Mouse (Mus musculus): ENCODE measurements at regions not wholly inside any gene's neighbourhood (a gene's known extent, or its start where the extent isn't known, plus 50 kb on each side); places are given as distances from the start of the nearest gene placed in this dataset.

DNA sequence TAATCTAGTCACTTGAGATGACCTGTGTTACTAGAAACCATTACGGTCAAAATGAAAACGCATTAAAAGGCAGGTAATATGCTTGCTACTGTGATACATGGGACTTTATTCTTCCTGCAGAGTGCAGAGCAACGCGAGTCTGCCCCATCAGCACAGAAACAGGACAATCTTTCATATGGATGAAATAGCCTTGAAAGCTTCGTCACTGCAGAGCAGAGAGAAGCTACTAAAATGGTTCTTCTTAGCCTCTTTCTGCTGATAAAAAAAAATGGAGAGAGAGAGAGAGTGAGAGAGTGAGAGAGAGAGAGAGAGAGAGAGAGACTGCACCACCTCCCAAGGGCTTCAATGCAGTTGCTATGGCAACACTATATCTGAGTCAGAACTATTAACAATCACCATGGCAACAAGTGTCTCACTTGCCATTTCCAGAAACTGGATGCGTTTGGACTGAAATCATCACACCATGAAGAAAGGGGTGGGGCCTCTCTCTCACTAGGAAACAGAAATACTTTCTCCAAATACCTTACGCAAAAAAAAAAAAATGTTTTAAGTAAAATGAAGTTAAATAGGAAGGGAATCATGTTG is 157.8 kb upstream of the Zbtb20 start:
- in situ Hi-C loops (cut with MboI; ENCODE audit: low pct_unique_long_range_greater_than_20kb in 1 of 2, low sequenced_read_pairs in 2 of 2, unreplicated experiment in 1 of 2): no loop called here

DNA sequence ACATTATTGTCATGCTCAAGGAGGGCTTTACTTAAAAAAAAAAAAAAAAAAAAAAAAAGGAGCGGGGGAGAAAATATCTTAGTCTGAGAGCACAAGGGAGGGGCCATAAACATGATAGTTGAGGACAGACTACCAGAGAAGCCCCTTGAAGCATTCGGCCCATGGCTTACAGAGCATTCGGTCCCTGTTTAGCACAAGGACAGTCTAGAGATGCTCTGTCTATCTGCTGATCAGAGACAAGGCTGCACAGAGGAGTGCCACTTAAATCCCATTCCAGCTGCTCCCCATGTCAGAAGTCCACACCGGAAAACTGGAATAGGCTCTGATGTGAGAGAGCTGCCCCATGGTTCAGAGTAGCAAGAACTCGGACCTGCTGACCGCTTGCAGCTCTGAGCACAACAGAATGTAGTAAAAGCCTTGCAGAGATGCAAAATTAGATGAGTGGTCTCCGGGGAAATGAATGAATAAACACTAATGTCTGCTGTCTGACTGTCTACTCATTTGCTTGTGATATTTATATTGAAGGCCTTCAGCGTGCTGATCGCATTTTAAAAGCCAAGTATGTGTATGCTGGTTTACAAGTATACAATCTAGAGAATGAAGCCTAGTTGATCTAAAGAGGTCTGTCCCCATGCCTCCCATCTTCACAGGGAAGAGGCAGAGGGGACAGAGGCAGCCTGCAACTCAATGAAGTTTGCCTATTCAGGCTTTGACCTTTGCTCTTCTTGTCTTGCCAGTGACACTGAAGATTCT is 158.4 kb upstream of the Zbtb20 start:
- in situ Hi-C loops (cut with MboI; ENCODE audit: low pct_unique_long_range_greater_than_20kb in 1 of 2, low sequenced_read_pairs in 2 of 2, unreplicated experiment in 1 of 2): no loop called here

DNA sequence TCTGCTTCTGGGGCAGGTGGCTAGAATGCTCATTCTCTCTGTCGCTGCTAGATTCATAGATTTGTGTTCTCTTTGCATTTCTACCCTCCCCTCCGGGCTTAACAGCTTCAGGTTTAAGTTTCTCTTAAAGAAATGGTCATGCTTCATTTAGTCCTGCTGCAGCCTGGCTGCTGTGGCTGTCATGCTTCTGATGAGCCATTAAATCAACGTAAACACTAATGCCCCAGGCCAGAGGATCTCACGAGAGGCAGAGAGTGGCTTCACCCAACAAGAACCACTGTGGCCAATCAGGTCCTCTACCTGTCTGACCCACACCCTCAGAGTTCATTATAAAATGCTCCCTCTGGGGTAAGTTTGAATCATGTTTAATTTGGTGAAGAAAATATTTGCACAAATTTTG is 173.0 kb upstream of the Zbtb20 start:
- in situ Hi-C loops (cut with MboI; ENCODE audit: low pct_unique_long_range_greater_than_20kb in 1 of 2, low sequenced_read_pairs in 2 of 2, unreplicated experiment in 1 of 2): no loop called here

DNA sequence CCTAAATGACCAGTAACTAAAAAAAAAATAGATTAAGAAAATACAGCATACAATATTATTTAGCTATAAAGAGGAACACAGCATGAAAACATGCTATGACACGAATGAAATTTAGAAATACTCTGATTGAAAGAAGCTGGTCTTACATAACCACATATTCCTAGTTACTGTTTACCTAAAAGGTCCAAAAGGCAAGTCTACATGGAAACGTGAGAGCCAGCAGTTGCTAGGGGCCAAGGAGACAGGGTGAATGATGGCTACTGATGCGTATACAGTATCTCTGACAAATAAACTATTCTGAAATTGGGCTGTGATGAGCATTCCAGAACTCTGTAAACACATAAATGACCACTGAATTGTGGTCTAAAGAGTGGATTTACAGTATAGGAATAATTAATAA is 194.5 kb upstream of the Zbtb20 start:
- in situ Hi-C loops (cut with MboI; ENCODE audit: low pct_unique_long_range_greater_than_20kb in 1 of 2, low sequenced_read_pairs in 2 of 2, unreplicated experiment in 1 of 2): no loop called here

DNA sequence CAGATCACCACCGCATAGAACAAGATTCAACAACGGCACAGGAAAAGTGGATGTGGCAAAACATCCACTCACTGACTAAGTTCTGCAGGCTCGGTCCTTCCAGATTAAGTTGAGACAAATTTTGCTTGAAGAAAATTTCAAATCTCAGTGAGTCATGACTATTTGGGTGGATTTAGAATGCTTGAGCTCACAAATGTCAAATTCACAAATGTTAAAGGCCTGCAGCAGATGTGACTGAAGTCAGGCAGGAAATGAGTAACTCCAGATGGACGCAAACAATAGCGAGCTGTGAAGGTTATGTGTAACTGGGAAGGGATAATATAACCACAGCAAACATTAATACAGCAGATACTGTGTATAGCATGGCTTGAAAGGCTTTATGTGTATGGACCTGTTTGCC is 198.5 kb upstream of the Zbtb20 start:
- in situ Hi-C loops (cut with MboI; ENCODE audit: low pct_unique_long_range_greater_than_20kb in 1 of 2, low sequenced_read_pairs in 2 of 2, unreplicated experiment in 1 of 2): no loop called here

DNA sequence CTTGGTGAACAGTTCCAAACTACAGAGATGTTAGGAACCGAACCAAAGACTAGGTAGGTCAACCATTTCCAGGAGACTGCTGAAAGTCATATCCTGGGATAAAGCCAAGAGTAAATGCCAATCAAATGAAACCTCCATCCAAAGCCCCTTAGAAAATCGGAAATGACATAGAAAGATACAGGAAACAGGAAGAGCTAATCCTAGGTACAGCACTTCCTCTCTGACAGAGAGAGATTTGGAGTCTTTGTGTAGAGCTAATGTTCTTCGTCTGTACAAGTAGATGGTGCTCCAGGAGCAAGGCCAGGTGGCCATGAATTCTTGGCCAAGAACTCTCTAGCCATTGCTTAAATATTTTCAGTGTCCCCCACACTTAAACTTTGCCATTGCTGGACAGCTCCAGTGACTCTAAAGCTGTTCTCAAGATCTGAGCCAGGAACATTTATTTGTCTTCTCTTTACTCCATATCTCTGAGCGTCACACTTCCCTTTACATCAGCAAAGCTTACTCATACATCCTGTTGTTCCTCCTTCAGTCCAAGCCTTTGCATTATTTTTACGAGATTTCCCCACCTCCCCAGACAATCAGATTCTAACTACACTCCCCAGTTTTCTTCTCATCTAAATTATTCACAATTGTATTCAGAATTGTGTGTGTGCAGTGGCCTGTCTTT is 199.1 kb upstream of the Zbtb20 start:
- in situ Hi-C loops (cut with MboI; ENCODE audit: low pct_unique_long_range_greater_than_20kb in 1 of 2, low sequenced_read_pairs in 2 of 2, unreplicated experiment in 1 of 2): no loop called here

DNA sequence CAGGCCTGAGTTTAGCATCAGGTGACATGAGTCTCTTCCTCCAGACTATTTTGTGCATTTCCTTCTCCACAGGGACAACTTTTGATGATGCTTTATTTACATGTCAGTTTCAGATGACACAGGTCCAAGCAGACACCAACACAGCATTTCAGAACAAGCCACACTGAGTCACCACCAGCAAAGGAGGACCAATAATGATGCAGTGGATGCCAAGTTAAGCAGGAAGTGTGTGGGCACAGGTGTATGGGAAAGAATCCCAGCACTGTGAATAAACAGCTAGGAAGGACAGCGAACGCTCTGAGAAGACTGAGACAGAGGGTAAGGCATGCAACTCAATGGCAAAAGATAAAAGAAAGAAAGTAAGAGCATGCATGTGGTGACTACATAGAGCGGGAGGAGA is 200.7 kb upstream of the Zbtb20 start:
- in situ Hi-C loops (cut with MboI; ENCODE audit: low pct_unique_long_range_greater_than_20kb in 1 of 2, low sequenced_read_pairs in 2 of 2, unreplicated experiment in 1 of 2): no loop called here

DNA sequence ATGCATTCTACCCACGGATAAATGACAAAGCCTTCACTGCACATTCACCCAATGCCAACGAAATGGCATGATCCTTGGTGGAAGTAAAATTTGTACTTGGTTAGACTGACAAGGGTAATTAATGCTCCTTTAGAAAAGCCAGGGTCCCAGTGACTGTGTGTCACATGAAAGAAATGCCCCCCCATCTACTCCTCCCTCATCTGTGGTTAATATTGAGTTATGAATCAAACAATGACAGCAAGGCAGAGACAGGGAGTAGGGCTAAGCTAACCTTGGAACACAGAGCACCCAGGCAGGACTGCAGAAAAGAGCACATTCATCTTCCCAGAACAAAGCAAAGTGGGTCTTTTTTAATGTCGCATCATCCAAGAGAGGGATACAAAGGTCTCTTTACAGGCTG is 209.1 kb upstream of the Zbtb20 start:
- in situ Hi-C loops (cut with MboI; ENCODE audit: low pct_unique_long_range_greater_than_20kb in 1 of 2, low sequenced_read_pairs in 2 of 2, unreplicated experiment in 1 of 2): no loop called here

DNA sequence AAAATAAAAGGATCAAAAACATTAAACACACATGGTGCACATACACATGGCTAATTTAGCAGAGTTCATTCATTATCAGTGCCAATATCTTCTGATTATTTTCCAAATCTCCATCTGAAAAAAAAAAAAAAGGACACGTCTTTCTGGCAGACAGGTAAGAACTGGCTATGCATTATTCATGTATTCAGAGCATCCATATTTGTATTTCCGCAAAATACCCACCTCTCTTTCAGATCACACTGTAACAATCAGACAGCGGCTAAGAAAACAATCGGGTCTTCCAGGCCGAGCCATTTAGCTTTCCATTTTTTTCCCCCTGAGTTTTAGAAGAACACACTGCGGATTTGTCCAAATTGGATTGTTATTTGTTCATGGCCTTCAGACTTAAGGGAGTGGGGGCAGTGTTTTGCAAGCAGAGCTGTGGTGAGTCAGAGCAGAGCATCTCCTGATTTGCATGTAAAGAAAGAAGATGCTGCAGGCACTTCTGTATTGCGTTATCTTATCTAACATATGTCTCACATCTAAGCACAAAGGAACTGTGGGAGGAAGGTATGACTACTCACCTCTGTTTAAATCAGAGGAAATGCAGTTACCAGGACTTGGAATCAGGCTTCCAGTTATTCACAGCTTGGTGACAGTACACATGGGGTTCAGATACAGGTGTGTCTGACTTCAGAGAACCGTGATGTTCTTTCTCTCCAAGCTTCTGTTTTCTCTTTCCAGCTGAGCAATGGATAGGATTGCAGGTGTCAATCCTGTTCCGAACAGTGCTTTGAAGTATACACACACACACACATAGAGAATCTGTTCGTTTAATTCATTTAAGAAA is 223.6 kb upstream of the Zbtb20 start:
- in situ Hi-C loops (cut with MboI; ENCODE audit: low pct_unique_long_range_greater_than_20kb in 1 of 2, low sequenced_read_pairs in 2 of 2, unreplicated experiment in 1 of 2): no loop called here

DNA sequence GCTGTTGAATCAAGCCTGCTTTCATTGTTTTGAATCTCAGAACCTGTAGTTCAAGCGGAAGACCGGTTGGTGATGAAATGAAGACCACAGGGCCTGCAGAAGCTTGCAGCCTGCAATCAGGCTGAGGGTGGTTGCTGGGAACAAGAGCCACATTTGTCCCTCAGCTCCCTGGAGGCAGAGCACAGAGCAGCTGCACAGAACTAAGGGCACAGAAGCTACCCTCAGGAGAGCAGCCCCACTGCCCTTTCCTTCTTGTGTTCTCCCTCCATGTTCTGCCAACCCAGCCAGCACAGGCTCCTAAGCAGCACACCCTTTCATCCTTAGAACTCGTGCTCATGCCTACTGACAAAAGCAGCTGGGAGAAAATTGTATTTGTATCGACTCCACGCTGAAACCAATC is 225.9 kb upstream of the Zbtb20 start:
- in situ Hi-C loops (cut with MboI; ENCODE audit: low pct_unique_long_range_greater_than_20kb in 1 of 2, low sequenced_read_pairs in 2 of 2, unreplicated experiment in 1 of 2): no loop called here

DNA sequence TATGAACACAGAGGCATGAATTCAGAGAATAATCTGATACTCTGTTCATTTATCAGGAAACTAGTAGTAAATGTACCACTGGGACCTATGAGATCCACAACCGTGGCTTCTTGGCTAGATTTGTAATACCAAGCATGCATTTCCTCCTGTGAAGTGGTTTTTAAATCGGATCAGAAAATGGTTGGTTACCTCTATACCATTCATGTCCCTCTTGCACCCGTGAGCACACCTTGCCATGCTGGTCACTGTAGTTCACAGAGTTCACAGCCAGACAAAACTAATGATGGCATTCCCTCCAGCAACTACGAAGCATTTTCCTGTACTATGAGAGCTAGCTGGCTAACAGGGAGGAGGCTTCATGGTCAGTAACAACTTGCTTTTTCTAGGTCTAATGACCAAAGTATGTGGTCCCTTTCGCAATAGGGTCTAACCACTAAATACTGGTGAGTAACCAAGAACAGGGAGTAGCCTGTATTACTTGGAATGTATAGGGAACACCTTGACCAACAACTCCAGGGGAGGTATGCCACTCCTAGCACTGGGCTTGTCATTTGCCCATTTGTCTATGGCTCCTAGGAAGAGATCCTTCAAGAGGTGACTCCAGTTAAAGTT is 227.0 kb upstream of the Zbtb20 start:
- in situ Hi-C loops (cut with MboI; ENCODE audit: low pct_unique_long_range_greater_than_20kb in 1 of 2, low sequenced_read_pairs in 2 of 2, unreplicated experiment in 1 of 2): no loop called here

DNA sequence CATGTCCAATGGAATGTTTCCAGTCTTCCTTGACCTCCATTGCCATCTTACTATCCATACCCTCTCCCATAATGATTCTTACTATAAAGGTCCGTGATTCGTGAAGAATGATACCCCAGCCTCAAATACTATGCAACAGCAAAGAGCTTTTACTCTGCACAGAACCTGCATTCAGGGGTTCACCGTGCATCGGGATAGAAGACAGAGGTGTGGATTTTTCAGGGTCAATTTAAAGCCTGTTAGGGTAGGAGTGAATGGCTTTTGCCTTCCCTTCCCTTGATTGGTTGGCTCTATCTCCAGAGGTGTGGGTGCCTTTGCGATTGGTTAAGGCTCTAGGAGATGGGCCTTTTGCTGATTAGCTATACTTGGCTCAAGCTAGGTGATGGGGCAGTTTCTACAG is 227.9 kb upstream of the Zbtb20 start:
- in situ Hi-C loops (cut with MboI; ENCODE audit: low pct_unique_long_range_greater_than_20kb in 1 of 2, low sequenced_read_pairs in 2 of 2, unreplicated experiment in 1 of 2): no loop called here

DNA sequence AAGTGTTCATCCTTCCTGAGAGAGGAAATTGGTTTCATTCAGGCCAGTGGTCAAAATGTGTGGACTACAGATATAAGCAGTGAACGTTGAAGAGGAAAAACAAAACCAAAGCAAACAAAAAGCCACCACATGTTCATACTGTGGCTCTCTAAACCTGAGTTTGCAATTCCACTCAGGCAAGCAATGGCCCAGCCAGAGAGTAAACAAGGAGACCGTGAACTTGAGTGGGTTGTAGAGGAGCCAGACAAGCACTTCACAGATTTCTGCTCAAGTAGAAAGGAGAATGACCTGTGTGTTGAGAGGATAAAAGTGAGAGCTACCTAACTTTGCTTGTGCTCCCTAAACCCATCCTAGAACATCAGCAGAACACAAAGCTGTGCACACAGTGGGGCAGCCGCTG is 239.9 kb upstream of the Zbtb20 start:
- in situ Hi-C loops (cut with MboI; ENCODE audit: low pct_unique_long_range_greater_than_20kb in 1 of 2, low sequenced_read_pairs in 2 of 2, unreplicated experiment in 1 of 2): no loop called here

DNA sequence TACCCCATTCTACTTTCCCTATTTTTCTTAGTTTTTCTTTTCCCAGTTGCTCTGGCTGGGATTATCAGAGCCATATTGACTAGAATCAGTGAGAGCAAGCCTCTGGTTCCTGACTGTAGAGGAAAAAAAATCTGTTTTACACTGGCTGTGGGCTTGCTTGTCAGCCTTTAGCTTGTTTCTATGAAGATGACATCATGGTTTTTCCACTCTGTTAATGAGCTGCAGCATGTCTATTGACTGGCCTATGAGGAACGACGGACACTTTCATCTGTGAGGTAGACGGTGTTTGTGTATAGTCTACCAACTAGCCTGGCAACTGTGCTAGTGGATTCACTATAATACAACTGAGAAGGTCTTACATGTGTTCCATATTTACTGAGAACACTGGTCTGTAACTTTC is 248.0 kb upstream of the Zbtb20 start:
- in situ Hi-C loops (cut with MboI; ENCODE audit: low pct_unique_long_range_greater_than_20kb in 1 of 2, low sequenced_read_pairs in 2 of 2, unreplicated experiment in 1 of 2): no loop called here

DNA sequence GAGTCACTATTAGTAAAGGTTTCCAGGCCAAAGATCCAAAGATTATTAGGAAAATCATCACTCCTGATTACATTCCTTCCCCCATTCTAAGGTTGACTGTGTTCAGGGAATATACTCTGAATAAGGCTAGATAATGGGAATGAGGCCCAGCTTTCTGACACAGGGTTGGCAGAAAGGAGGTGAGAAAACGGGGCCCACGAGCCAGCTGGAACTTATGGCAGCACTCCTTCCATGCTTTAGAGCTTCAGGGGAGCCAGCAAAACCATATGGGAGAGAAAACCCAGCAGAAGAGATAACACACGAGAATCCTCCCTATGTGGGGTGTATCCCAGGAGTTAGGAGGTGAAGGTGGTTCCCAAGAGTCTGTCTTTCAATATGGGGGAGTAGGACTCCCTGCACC is 259.8 kb upstream of the Zbtb20 start:
- in situ Hi-C loops (cut with MboI; ENCODE audit: low pct_unique_long_range_greater_than_20kb in 1 of 2, low sequenced_read_pairs in 2 of 2, unreplicated experiment in 1 of 2): no loop called here

DNA sequence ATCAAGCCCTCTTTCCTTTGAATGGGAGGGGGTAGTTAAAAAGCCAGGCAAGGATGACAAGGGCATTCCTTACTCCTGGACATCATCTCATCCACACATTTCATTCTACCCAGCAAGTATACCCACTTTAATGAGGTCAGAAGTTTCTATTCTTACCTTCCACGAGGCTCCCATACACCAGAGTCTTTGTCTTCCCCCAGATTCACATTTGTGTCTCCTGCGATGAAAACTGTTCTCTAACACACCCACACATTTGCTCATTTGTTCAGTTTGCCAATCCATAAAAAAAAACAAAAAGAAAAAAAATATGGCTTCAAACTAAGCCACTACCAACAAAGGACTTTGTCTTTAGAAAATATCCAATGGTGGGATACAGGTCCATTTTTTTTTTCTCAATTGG is 263.7 kb upstream of the Zbtb20 start:
- in situ Hi-C loops (cut with MboI; ENCODE audit: low pct_unique_long_range_greater_than_20kb in 1 of 2, low sequenced_read_pairs in 2 of 2, unreplicated experiment in 1 of 2): no loop called here

DNA sequence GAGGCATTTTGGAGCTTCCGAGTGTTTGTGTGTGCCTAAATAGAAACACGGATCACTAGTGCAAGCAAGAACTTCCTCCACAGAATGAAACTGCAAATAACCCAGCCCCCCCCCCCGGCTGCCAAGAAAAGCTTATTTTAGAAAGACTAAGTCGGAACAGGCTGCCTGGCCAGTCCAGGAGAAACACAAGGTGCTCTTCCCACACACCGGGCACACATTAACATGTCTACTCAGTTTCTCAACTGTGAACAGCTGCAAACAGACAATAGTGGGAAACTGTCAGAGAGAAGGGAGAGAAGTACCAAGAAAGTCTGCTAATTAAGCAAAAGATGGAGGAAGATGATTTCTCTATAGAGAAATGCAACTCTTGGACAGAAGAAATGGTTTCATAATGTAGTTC is 267.3 kb upstream of the Zbtb20 start:
- in situ Hi-C loops (cut with MboI; ENCODE audit: low pct_unique_long_range_greater_than_20kb in 1 of 2, low sequenced_read_pairs in 2 of 2, unreplicated experiment in 1 of 2): no loop called here

DNA sequence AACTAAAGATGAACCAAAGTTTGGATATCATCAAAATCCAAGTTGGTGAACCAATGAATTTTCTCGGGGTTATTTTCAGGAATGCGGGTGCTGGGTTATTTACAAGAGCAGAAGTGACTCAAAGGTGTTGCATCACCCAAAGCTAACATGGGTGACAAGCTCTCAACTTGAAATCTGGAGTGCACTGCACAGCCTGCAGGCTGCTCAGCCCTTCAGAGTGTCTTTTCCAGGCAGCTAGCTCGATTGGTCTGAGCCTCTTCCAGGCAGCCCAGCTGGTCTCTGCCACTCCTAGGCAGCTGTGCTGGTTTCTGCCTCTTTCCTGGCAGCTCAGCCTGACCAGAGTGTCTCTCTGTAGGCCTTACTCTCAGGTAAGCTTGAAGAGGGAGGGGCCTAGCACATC is 251.9 kb upstream of the Gap43 start:
- in situ Hi-C loops (cut with MboI; ENCODE audit: low pct_unique_long_range_greater_than_20kb in 1 of 2, low sequenced_read_pairs in 2 of 2, unreplicated experiment in 1 of 2): no loop called here

DNA sequence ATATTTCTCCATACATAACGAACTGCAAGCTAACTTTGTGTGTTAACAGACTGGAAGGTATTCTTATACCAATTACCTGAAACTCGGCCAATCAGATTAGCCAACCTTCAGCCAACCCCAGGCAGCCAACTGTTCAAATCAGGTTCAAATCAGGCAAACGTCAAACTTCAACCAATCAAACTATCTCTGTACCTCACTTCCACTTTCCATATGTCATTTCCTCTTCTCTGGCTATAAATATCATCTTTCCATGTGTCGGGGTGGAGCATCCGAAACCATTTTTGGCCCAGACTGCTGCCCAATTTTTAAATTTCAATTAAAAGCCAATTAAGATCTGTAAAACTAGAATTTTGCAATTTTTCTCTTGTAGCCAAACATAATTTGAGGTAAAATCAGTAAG is 251.1 kb upstream of the Gap43 start:
- in situ Hi-C loops (cut with MboI; ENCODE audit: low pct_unique_long_range_greater_than_20kb in 1 of 2, low sequenced_read_pairs in 2 of 2, unreplicated experiment in 1 of 2): no loop called here

Measured in mouse embryonic stem cell (cell line).